Mouse (Mus musculus): Measurements from ENCODE around the gene Izumo4. TPM values are rescaled to one million over a fixed set of nuclear protein-coding genes. Genes with fewer than 3 reads are reported as not detected.
A peak's percentile ranks its signal among the peaks of the same experiment; 100 is the strongest.

The Izumo4 gene
- polyA plus RNA-seq, 1 experiment from 2014 or later = 8.5 TPM

DNA sequence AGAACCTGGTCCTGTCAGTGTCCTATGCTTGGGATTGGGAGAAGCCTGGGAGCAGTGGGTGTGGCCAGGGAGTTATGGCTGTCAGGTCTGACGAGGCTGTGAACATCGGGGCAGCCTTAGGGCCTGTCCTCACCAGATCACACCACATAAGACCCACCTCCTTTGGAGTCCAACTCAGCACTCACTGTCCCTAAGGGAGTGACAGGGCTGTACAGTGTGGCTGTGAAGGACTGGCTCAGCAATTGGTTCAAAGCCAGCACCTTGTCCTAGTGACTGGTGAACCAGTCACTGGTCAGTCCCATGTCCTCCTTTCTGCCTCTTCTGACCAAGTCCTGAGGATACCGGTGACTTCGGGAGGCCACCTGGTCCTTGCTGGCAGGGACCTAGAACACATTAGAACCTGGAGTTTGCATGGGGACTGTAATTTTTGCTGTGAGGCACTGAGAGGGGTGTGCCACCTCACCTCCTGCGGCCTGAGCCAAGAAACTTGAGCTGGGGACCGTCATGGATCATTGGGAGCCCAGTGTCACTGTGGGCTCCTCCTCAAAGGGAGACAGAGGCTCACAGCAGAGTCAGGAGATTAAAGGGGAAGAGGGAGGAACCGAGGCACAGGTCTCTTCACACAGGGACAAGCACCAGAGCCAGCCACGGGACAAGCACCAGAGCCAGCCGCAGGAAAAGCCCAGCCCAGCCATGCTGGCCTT, 22.3 kb upstream of the Izumo4 start:
- 58% methylated on average over 9 of the region's 9 CpGs for WGBS (ENCODE audit: insufficient replicate concordance)
- Histone ChIP-seq H3K9me3 (replicated peaks; ENCODE audit: control insufficient read depth, low read length) (no peaks in the 10 kb centered on the region), H3K27ac (ENCODE audit: low read depth, low read length) (peak overlapping the region; percentile 98), H3K36me3 (ENCODE audit: control insufficient read depth, insufficient read depth, low read length) (no peaks in the 10 kb centered on the region; the same call in 1 of the 2 replicates), H3K4me2 (no peak overlapping the region), H3K27me3 (ENCODE audit: control insufficient read depth, insufficient read depth, low read length) (no peaks in the 10 kb centered on the region), H3K4me1 (ENCODE audit: control insufficient read depth, insufficient read depth, low read length) (peaks cover 36% of the 10 kb centered on the region), H3K9ac (ENCODE audit: low read depth, low read length) (no peak overlapping the region), H3K4me3 (ENCODE audit: low read depth, low read length) (no peak overlapping the region)
- ATAC-seq (replicated peaks; ENCODE audit: insufficient number of reproducible peaks, low FRiP score, low TSS enrichment) = no peak

DNA sequence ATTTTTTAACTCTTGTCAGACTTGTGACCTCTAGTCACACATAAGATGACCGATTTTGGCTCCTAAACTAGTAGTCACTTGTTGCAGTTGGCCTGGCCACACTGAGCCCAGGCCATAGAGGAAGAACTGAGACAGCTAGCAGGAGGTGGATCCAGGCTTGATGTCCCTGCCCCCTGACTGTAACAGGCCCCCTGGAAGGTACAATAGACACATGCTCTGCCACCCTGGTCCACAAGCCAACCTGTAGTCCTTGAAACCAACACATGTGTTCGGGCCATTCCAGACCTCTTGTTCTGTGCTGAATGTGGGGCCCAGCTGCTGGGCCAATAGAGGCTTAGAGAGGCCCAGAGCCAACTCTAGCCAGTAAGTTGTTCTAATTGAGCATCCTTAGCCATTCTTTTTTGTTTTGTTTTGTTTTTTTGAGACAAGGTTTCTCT, 21.7 kb upstream of the Izumo4 start:
- no peak overlapping the region for H3K4me2 ChIP-seq
- H3K4me1 ChIP-seq (ENCODE audit: control insufficient read depth, insufficient read depth, low read length) = peaks cover 31% of the 10 kb centered on the region
- WGBS (ENCODE audit: insufficient replicate concordance) = 74% methylated on average over 2 of the region's 2 CpGs
- H3K4me3 ChIP-seq (ENCODE audit: low read depth, low read length) = no peak overlapping the region
- H3K27me3 ChIP-seq (ENCODE audit: control insufficient read depth, insufficient read depth, low read length) = no peaks in the 10 kb centered on the region
- no peak for ATAC-seq (replicated peaks; ENCODE audit: insufficient number of reproducible peaks, low FRiP score, low TSS enrichment)
- peak overlapping the region; percentile 98; the same call in 1 of the 2 replicates for H3K27ac ChIP-seq (ENCODE audit: low read depth, low read length)
- H3K36me3 ChIP-seq (ENCODE audit: control insufficient read depth, insufficient read depth, low read length) = no peaks in the 10 kb centered on the region; the same call in 1 of the 2 replicates
- H3K9me3 ChIP-seq (replicated peaks; ENCODE audit: control insufficient read depth, low read length) = no peaks in the 10 kb centered on the region
- H3K9ac ChIP-seq (ENCODE audit: low read depth, low read length) = no peak overlapping the region

DNA sequence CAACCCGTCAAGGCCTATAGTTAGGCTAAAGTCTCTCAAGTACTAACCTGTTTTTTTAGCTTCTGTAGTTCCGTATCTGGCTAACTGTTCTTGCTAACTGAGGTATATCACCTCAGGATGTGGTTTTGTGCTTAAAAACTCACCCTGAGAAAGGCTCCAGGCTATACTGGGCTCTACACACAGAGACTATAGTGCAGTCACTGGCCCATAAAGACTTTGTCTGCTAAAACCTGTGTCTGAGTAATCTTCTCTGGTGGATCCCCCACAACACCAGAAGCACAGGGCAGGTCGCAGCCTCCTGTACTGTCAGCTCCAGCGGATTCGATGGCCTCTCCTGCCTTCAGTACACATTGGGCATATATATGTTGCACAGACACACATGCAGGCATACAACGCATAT, 20.0 kb upstream of the Izumo4 start:
- Histone ChIP-seq H3K36me3 (ENCODE audit: control insufficient read depth, insufficient read depth, low read length) (peaks cover 7% of the 10 kb centered on the region), H3K4me3 (ENCODE audit: low read depth, low read length) (no peak overlapping the region), H3K27ac (ENCODE audit: low read depth, low read length) (no peak overlapping the region), H3K4me2 (no peak overlapping the region), H3K27me3 (ENCODE audit: control insufficient read depth, insufficient read depth, low read length) (no peaks in the 10 kb centered on the region), H3K4me1 (ENCODE audit: control insufficient read depth, insufficient read depth, low read length) (peaks cover 30% of the 10 kb centered on the region), H3K9ac (ENCODE audit: low read depth, low read length) (no peak overlapping the region), H3K9me3 (replicated peaks; ENCODE audit: control insufficient read depth, low read length) (no peaks in the 10 kb centered on the region)
- ATAC-seq (replicated peaks; ENCODE audit: insufficient number of reproducible peaks, low FRiP score, low TSS enrichment) = no peak
- 92% methylated on average over 6 of the region's 6 CpGs for WGBS (ENCODE audit: insufficient replicate concordance)

DNA sequence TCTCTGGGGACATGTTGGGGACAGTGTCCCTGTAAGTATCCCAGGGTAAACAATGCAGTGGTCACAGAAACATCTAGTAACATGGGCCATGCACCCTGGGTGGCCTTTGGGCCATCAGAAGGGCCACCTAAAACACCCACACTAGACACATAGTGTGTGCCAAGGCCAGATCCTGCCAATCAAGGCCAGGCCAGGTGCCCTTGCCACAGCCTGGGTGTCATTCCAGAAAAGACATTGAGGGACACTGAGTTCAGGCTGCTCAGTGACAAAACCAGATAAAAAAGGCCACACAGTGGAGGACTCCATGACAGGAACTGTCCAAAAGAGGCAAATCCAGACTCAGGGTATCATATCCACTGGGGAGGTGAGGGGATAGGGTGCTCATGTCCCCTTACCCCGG, 18.3 kb upstream of the Izumo4 start:
- Histone ChIP-seq H3K27me3 (ENCODE audit: control insufficient read depth, insufficient read depth, low read length) (no peaks in the 10 kb centered on the region), H3K27ac (ENCODE audit: low read depth, low read length) (0 out of 2 replicates have a peak overlapping the region, but pooled peaks have one; percentile 2), H3K4me3 (ENCODE audit: low read depth, low read length) (no peak overlapping the region), H3K9me3 (replicated peaks; ENCODE audit: control insufficient read depth, low read length) (no peaks in the 10 kb centered on the region), H3K36me3 (ENCODE audit: control insufficient read depth, insufficient read depth, low read length) (peaks cover 7% of the 10 kb centered on the region), H3K4me1 (ENCODE audit: control insufficient read depth, insufficient read depth, low read length) (peaks cover 15% of the 10 kb centered on the region), H3K9ac (ENCODE audit: low read depth, low read length) (no peak overlapping the region), H3K4me2 (no peak overlapping the region)
- ATAC-seq (replicated peaks; ENCODE audit: insufficient number of reproducible peaks, low FRiP score, low TSS enrichment) = no peak
- WGBS (ENCODE audit: insufficient replicate concordance) = 86% methylated on average over 1 of the region's 1 CpGs

DNA sequence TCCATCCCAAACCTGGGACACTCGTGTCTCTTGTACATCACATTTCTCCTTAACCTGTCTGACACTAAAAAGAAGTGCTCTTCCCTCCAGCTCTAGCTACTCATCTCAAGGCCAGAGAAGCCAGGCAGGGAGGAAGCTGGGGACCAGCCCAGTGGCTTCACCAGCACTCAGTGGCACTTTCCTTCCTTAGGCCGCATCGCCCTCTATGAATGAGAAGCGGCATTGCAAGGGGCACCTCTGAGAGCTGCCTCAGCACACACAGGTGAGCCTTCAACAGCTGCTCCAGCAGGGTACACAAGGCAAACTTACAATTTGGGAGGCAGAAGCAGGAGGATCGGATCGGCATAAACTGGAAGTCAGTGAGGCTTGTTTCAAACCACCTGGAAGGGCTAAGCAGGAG, 17.8 kb upstream of the Izumo4 start:
- H3K36me3 ChIP-seq (ENCODE audit: control insufficient read depth, insufficient read depth, low read length) = peaks cover 8% of the 10 kb centered on the region
- H3K4me1 ChIP-seq (ENCODE audit: control insufficient read depth, insufficient read depth, low read length) = peaks cover 9% of the 10 kb centered on the region
- H3K4me2 ChIP-seq = no peak overlapping the region
- no peak for ATAC-seq (replicated peaks; ENCODE audit: insufficient number of reproducible peaks, low FRiP score, low TSS enrichment)
- H3K4me3 ChIP-seq (ENCODE audit: low read depth, low read length) = no peak overlapping the region
- 54% methylated on average over 6 of the region's 6 CpGs for WGBS (ENCODE audit: insufficient replicate concordance)
- H3K27ac ChIP-seq (ENCODE audit: low read depth, low read length) = no peak overlapping the region
- no peak overlapping the region for H3K9ac ChIP-seq (ENCODE audit: low read depth, low read length)
- H3K9me3 ChIP-seq (replicated peaks; ENCODE audit: control insufficient read depth, low read length) = no peaks in the 10 kb centered on the region
- H3K27me3 ChIP-seq (ENCODE audit: control insufficient read depth, insufficient read depth, low read length) = no peaks in the 10 kb centered on the region

DNA sequence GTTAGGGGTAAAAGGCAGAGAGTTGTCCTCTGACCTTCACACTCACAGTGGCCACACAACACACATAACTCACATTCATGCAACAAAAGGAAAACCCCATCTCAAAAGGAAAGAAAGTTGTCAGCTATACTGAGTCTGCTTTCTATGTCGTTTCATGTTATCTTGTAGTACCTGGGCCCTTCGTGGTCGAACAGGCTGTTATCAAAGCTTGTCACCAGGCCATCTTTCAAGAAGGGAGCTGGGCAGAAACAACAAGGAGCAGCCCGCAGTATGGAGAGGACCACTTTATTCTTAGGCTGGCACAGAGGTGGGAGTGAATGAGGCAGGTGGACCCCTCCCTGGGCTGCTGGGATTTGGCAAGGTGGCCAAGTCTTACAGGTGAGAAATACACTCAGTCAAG, 17.0 kb upstream of the Izumo4 start:
- peaks cover 14% of the 10 kb centered on the region for H3K36me3 ChIP-seq (ENCODE audit: control insufficient read depth, insufficient read depth, low read length)
- no peaks in the 10 kb centered on the region for H3K27me3 ChIP-seq (ENCODE audit: control insufficient read depth, insufficient read depth, low read length)
- WGBS (ENCODE audit: insufficient replicate concordance) = 40% methylated on average over 4 of the region's 4 CpGs
- peaks cover 1% of the 10 kb centered on the region for H3K4me1 ChIP-seq (ENCODE audit: control insufficient read depth, insufficient read depth, low read length)
- no peak overlapping the region for H3K4me2 ChIP-seq
- no peak overlapping the region for H3K4me3 ChIP-seq (ENCODE audit: low read depth, low read length)
- H3K9ac ChIP-seq (ENCODE audit: low read depth, low read length) = no peak overlapping the region
- no peaks in the 10 kb centered on the region for H3K9me3 ChIP-seq (replicated peaks; ENCODE audit: control insufficient read depth, low read length)
- peak overlapping the region; percentile 60; the same call in 1 of the 2 replicates for H3K27ac ChIP-seq (ENCODE audit: low read depth, low read length)
- ATAC-seq (replicated peaks; ENCODE audit: insufficient number of reproducible peaks, low FRiP score, low TSS enrichment) = no peak

DNA sequence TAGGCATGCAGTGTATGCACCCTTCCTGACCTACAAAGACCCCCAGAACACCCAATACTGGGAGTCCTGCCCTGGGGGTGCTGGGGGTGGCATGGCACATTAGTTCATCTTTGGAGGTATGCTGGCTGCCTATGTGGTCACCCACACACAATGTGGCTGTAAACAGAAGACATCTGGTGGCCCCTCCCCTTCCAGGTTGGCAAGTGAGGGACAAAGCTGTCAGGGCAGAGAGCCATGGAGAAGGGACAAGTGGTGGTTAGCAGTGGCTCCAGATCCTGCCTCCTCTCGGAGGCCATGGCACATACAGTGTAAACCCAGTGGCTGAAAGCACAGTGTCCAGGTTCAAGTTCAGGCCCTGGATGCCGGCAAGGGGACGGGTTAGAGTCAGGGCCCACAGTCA, 15.4 kb upstream of the Izumo4 start:
- WGBS (ENCODE audit: insufficient replicate concordance) = 92% methylated on average over 3 of the region's 3 CpGs
- no peak overlapping the region for H3K9ac ChIP-seq (ENCODE audit: low read depth, low read length)
- H3K4me2 ChIP-seq = no peak overlapping the region
- H3K9me3 ChIP-seq (replicated peaks; ENCODE audit: control insufficient read depth, low read length) = no peaks in the 10 kb centered on the region
- no peak overlapping the region for H3K27ac ChIP-seq (ENCODE audit: low read depth, low read length)
- no peak for ATAC-seq (replicated peaks; ENCODE audit: insufficient number of reproducible peaks, low FRiP score, low TSS enrichment)
- no peaks in the 10 kb centered on the region for H3K27me3 ChIP-seq (ENCODE audit: control insufficient read depth, insufficient read depth, low read length)
- peaks cover 20% of the 10 kb centered on the region for H3K36me3 ChIP-seq (ENCODE audit: control insufficient read depth, insufficient read depth, low read length)
- H3K4me3 ChIP-seq (ENCODE audit: low read depth, low read length) = no peak overlapping the region
- H3K4me1 ChIP-seq (ENCODE audit: control insufficient read depth, insufficient read depth, low read length) = no peaks in the 10 kb centered on the region

DNA sequence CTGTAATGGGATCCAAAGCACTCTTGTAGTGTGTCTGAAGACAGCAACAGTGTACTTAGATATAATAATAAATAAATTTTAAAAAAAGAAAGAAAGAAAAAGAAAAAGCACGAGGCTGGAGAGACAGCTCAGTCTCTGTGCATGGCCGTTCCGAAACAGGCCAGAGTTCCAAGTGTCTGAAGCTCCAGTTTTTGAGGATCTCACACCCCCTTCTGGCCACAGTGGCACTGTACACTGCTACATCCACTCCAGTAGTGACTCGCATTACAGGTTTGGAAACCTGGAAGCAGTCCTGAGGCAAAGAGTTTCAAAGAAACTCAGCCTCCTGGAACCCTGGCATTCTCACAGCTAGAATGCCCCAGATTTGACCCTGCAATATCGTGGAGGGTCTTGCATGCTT, 14.1 kb upstream of the Izumo4 start:
- H3K27me3 ChIP-seq (ENCODE audit: control insufficient read depth, insufficient read depth, low read length) = no peaks in the 10 kb centered on the region
- no peaks in the 10 kb centered on the region for H3K9me3 ChIP-seq (replicated peaks; ENCODE audit: control insufficient read depth, low read length)
- ATAC-seq (replicated peaks; ENCODE audit: insufficient number of reproducible peaks, low FRiP score, low TSS enrichment) = no peak
- H3K4me1 ChIP-seq (ENCODE audit: control insufficient read depth, insufficient read depth, low read length) = no peaks in the 10 kb centered on the region
- no peak overlapping the region for H3K4me2 ChIP-seq
- H3K9ac ChIP-seq (ENCODE audit: low read depth, low read length) = no peak overlapping the region
- peaks cover 20% of the 10 kb centered on the region for H3K36me3 ChIP-seq (ENCODE audit: control insufficient read depth, insufficient read depth, low read length)
- no peak overlapping the region for H3K27ac ChIP-seq (ENCODE audit: low read depth, low read length)
- 47% methylated on average over 5 of the region's 5 CpGs for WGBS (ENCODE audit: insufficient replicate concordance)
- H3K4me3 ChIP-seq (ENCODE audit: low read depth, low read length) = no peak overlapping the region
